Mouse (Mus musculus) activated CD4-positive, CD25-positive, alpha-beta regulatory T cell, adult 4 months (primary cell): ENCODE results near the gene Ston1. TPM values are rescaled to one million over a fixed set of nuclear protein-coding genes. Genes with fewer than 3 reads are reported as not detected.
A peak's percentile ranks its signal among the peaks of the same experiment; 100 is the strongest.

ENCODE experiments used
- ATAC-seq: one replicate; pipeline ENCODE4 v1.8.0; 2017
- polyA plus RNA-seq, 2 experiments: library from polyadenylated mRNA; unstranded; fragments of 100-300 nt; shearing (Covaris generic); gene quantifications; one replicate each; pipeline ENCODE4 v1.2.1; 2017

Gene Ston1
- polyA plus RNA-seq: 1 to 10 TPM; 1.1 to 4.4 TPM

- ATAC-seq: peak; percentile 3
Measured at GRCm38 (mm10) chr17:88597222-88598055, at the start of gene Ston1. TSS of gene Ston1 (plus strand) at chr17:88597684.

DNA sequence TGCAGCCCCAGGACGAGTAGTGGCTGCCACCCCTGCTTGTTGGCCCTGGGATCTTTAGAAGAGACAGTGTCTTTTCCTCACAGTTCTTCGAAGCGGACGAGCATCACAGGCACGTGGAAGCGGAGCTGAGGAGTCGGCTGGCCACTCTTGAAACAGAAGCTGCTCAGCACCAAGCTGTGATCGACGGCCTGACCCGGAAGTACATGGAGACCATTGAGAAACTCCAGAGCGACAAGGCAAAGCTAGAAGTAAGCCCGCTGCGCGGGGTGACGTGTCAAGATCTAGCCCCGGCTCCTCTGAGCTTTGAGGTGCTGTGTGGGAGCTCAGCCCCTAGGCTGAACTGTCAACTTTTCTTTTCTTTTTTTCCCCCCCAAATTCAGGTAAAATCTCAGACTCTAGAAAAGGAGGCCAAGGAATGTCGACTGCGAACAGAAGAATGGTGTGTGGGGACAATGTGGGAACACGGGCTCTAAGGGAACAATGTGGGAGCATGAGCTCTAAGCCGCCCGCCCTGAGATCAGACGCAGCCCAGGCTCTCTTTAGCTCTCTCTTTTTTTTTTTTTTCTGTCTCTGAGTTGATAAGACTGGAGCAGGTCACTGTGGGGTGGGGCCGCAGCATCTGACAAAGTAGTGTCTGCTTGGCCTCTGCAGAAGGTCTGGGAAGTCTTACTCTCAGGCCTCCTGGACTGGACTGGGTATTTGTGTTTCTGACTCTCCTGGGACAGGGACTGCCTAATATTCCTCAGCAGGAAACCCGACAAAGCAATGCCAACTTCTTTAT lies 47.9 kb upstream of the Ston1 start:
- no peak for ATAC-seq

DNA sequence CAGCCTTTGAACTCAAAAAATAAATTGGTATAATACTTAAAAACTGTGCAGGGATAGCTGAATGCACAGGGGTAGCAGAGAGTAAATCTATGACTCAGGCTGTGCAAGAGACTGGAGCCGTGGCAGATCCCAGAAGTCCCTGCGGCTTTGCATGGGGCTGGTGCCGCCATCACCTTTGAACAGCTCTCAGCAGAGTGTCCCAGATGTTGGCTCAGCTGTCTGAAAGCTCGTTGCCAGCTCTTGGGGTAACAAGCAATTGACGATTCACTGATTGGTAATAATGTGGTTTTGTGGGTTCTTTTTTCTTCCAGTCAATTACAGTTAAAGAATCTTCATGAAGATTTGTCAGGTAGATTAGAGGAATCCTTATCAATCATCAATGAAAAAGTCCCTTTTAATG lies 47.1 kb upstream of the Ston1 start:
- peak; percentile 30 for ATAC-seq

DNA sequence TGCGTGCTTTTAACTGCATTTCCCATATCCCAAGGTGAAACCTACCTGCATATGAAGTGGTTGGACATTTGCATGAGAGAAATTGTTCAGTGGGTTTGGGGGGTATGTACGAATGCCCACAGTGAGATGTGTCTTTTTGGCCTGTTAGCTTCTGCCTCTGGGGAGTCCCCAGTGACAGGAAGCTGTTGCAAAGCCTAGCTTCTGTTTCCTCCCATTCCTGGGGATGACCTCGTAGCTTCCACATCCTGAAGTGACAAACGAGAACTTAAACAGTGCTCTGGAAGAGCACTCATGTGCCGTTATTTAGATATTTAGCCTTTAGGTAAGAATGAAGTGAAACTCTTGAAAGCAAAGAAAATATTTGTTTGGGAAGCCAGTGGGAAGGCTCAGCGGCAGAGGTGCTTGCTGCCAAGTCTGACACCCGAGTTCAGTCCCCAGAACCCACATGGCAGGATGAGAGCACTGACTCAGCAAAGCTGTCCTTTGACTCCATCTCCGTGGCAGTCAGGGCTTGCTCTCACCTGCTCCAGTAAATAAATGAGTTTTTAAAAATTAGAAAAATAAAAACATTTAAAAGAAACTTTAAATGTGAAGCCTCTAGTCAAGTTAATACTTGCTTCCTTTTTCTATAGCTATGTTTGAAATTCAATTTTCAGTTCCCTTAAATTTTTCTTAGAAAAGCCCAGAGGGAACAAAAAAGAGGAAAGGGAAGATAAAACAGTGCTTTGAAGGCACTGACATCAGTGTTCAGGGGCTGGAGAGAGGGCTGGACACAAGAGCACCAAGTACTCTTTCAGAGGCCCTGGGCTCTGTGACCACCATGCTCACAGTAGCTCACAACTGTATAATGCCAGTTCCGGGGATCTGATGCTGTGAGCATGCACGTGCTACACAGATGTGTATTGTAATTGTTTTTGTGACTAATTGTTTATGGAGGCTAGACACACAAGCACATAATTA lies 46.2 kb upstream of the Ston1 start:
- ATAC-seq: peak; percentile 45

DNA sequence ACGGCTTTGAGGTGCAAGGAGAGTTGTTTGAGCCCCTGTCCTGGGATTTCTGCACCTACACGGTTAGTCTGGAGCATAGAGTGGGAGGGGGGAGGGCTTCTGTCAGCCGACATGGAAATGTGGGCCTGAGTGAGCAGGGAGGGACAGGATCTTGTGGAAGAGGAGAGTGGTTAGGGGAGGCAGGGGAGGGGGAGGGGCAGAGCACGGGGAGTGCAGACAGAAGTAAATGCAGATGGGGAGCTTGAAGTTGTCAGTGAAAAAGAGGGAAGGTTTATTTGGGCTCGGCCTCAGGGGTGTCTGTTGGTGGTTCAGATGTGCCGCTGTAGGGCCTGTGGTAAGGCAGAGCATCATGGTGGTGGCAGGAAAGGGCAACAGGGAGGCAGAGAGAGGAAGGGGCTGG lies 44.9 kb upstream of the Ston1 start:
- ATAC-seq: no peak

GRCm38 (mm10) chr17:88553001-88553449 lies 44.5 kb upstream of the Ston1 start:
- ATAC-seq: no peak

DNA sequence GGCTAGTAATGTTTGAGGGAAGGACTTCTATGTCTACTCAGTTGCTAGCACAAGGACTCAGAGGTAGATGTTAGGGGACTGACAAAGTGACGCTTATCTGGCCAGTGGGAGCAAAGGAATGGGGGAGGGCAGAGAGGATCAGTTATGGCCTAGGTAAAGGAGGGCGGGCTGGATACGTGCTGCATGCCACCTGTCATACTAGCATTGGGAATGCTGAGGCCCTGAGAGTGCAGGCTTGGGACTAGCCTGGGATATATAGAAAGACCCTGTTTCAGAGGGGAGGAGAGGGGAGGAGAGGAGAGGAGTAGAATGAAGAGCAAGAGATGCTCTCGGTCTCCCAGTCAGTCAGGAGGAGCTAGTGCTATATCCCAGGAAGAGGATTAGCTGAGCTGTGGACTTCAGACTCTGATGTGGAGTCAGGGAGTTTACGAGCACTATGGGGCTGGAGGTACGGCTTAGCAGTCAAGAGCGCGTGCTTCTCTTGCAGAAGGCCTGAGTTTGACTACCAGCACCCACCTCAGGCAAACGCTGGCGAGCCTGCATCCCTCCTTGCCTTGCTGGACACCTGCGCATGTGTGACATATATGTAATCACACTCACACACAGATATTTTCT lies 43.9 kb upstream of the Ston1 start:
- ATAC-seq: no peak

DNA sequence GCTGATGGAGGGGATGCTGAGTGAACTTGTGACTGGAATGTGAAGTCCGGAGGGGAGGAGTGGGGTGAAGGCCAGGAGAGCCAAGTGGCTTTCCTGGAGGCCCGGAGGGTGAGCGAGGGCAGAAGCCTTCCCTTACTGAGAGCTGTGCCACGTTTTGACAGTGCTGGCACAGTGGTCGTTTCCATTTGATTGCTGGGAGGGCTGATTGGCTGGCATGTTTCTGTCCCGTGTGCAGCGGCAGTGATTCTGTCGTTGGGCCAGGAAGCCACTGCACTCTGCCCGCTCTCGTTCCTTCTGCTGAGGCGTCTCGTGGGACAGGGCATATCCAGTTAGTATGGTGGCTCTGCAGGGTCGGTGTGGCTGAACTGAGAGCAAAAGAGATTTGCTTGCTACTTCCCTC lies 41.3 kb upstream of the Ston1 start:
- ATAC-seq: no peak

DNA sequence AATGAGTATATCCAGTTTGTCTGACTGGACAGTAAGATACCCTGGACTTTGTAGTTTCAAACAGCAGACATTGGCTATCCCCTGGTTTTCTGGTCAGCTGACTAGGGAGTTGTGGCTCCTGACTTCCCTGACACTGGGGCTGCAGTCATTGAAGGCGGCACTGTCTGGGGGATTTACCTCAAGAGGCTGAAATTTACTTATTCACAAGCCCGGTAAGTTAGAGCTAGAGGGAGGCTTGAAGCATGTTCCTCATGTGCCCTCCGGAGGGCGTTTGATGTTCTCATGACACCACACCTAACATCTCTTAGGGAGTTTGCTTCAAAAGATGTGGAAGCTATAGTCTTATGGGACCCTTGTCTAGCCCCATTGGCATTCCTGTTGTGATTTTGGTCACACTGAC lies 40.8 kb upstream of the Ston1 start:
- ATAC-seq: peak; percentile 27

DNA sequence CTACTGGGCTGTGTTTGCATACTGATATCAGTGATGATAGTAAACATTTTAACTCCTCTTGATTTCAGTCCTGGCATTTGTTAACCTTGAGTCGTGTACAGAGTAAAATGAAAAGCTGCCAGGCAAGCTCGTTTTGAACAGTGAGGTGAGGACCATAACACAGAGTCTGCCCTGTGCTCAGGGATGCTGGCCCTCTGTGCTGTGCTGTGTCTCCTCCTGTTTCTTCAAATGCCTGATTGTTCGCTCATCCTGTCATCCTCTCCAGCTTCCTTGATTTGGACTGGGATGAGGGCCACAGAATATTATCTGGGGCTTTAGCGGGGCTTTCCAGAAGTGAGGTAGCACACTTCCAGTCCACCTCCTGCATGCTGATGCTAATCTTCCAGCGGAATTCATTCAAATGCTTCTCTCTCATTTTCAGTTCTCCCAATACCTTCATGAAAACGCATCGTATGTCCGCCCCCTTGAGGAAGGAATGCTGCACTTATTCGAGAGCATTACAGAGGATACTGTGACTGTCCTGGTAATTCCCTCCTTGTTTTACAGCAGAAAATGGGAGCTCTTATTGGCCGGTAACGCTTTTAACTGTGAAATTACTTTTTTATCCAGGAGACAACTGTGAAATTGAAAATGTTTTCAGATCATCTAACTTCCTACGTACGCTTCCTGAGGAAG lies 39.2 kb upstream of the Ston1 start:
- no peak for ATAC-seq

- ATAC-seq: no peak
Measured at GRCm38 (mm10) chr17:88563611-88564010, 33.9 kb upstream of the Ston1 start.

- no peak for ATAC-seq
Measured at GRCm38 (mm10) chr17:88569807-88570540, 27.5 kb upstream of the Ston1 start.

DNA sequence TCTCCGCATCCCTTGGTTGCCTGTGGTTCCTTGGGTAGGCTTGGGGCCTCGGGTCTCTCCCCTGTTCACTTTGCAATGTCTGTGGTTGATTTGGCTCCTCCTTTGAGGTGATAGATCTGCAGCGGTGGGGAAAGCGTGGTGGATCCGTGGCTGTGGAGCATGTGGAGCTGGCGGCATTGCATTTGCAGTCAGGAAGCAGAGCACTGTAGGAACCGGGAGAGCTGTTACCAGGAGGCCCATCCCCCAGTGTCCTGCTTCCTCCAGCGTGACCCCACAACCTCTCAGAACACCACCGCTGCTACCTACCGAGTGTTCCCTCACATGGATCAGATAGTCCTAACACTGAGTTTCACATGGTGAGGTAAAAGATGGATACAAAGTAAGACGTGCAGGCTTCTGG lies 26.7 kb upstream of the Ston1 start:
- ATAC-seq: no peak

DNA sequence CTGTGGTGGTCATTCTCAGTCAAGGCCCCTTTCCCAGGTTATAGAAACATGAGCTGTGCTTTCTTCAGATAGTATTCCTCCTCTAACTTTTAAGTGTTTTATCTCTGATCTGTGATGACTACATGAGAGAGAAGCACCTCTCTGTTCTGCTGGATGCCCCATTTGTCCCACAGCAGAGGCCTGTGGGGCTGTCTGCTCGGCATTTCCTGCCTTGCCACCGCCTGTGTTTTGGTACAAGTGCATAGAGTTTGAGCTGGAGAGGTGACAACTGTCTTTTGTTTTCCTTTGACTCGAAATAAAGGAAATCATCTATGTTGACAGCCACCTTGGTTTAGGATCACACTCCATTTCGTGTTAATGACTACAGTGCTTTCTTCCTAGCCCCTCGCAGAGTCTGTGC lies 22.7 kb upstream of the Ston1 start:
- no peak for ATAC-seq

GRCm38 (mm10) chr17:88578522-88579242 lies 18.8 kb upstream of the Ston1 start:
- no peak for ATAC-seq

DNA sequence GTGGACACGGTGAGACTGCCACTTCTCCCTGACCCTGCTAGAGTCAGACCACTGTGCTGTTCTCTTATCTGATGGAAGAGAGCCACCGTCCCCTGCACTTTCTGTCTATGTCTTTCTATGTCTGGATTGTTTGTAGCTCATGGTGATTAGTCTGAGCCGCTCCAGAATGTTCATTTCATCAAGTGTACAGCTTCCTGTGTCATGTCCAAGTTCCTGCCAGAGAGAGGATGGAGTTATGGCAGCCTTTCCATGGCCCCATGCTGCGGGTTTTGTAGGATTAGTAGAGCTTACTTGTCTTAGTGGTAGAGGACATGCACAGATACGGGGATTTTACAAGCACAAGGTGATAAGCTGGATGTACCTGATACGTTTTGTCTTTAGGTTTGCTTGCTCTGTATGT lies 16.9 kb upstream of the Ston1 start:
- no peak for ATAC-seq

GRCm38 (mm10) chr17:88581511-88582021 lies 15.9 kb upstream of the Ston1 start:
- ATAC-seq: peak; percentile 94

- ATAC-seq: no peak
Measured at GRCm38 (mm10) chr17:88582999-88583398, 14.5 kb upstream of the Ston1 start.

DNA sequence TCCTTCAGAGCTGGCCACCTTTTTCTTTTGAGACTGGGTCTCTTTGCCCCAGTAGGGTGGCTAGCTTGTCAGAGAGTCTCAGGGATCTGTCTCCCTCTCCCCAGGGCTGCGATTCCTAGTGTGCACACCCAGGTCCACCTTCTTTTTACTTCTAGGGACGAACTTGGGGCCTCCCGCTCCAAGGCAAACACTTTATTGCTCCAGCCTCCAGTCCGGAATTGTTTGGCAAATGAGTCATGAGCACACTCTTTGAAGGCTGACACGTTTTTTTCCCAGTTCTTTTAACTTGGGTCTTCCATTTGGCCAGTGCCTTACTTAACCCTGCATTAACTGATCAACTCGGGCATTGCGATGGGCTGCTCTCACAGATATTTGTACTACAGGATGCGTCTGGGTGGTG lies 14.1 kb upstream of the Ston1 start:
- no peak for ATAC-seq

GRCm38 (mm10) chr17:88587371-88587770 lies 10.1 kb upstream of the Ston1 start:
- ATAC-seq: no peak
